Mouse (Mus musculus): ENCODE data around the gene Sac3d1. TPM values are rescaled to one million over a fixed set of nuclear protein-coding genes. Genes with fewer than 3 reads are reported as not detected.

Sac3d1 gene
- polyA plus RNA-seq, 1 experiment from 2014 or later = 41.6 TPM

Other genes starting within 250 kb of the Sac3d1 start
- 22.1 and 24.2 TPM in 2 replicates for gene Frmd8, start 243.4 kb downstream of the Sac3d1 start, polyA plus RNA-seq (2016; fragmentation: Nextera tagmentation; extraction: Ambion mirVana)
- gene Slc25a45, start 240.8 kb downstream of the Sac3d1 start, polyA plus RNA-seq (2016; fragmentation: Nextera tagmentation; extraction: Ambion mirVana) = 7.5 and 7.7 TPM in 2 replicates
- gene Tigd3, start 224.5 kb downstream of the Sac3d1 start, polyA plus RNA-seq (2016; fragmentation: Nextera tagmentation; extraction: Ambion mirVana) = 3.2 and 3.5 TPM in 2 replicates
- gene Dpf2, start 205.6 kb downstream of the Sac3d1 start, polyA plus RNA-seq (2016; fragmentation: Nextera tagmentation; extraction: Ambion mirVana) = 73.2 and 74.9 TPM in 2 replicates
- gene Cdc42ep2, start 193.8 kb downstream of the Sac3d1 start, polyA plus RNA-seq (2016; fragmentation: Nextera tagmentation; extraction: Ambion mirVana) = 3.4 and 3.6 TPM in 2 replicates
- 79.7 and 83.2 TPM in 2 replicates for gene Pola2, start 154.4 kb downstream of the Sac3d1 start, polyA plus RNA-seq (2016; fragmentation: Nextera tagmentation; extraction: Ambion mirVana)
- not detected in 2 replicates for gene Slc22a20, start 132.5 kb downstream of the Sac3d1 start, polyA plus RNA-seq (2016; fragmentation: Nextera tagmentation; extraction: Ambion mirVana)
- 37.7 and 38.5 TPM in 2 replicates for gene Capn1, start 102.8 kb downstream of the Sac3d1 start, polyA plus RNA-seq (2016; fragmentation: Nextera tagmentation; extraction: Ambion mirVana)
- 17.4 and 19.4 TPM in 2 replicates for gene Syvn1, start 72.1 kb downstream of the Sac3d1 start, polyA plus RNA-seq (2016; fragmentation: Nextera tagmentation; extraction: Ambion mirVana)
- gene Mrpl49, start 60.9 kb downstream of the Sac3d1 start, polyA plus RNA-seq (2016; fragmentation: Nextera tagmentation; extraction: Ambion mirVana) = 58.0 and 62.7 TPM in 2 replicates
- gene Fau, start 60.8 kb downstream of the Sac3d1 start, polyA plus RNA-seq (2016; fragmentation: Nextera tagmentation; extraction: Ambion mirVana) = 699 and 700 TPM in 2 replicates
- gene Znhit2, start 57.5 kb downstream of the Sac3d1 start, polyA plus RNA-seq (2016; fragmentation: Nextera tagmentation; extraction: Ambion mirVana) = 31.1 and 31.8 TPM in 2 replicates
- 30.0 and 31.4 TPM in 2 replicates for gene Tm7sf2, start 50.3 kb downstream of the Sac3d1 start, polyA plus RNA-seq (2016; fragmentation: Nextera tagmentation; extraction: Ambion mirVana)
- 35.8 and 39.9 TPM in 2 replicates for gene Vps51, start 41.4 kb downstream of the Sac3d1 start, polyA plus RNA-seq (2016; fragmentation: Nextera tagmentation; extraction: Ambion mirVana)
- gene Tmem262, start 38.6 kb downstream of the Sac3d1 start, polyA plus RNA-seq (2016; fragmentation: Nextera tagmentation; extraction: Ambion mirVana) = not detected in 2 replicates
- 0.37 and 1.4 TPM in 2 replicates for gene Gm28374, start 36.4 kb downstream of the Sac3d1 start, polyA plus RNA-seq (2016; fragmentation: Nextera tagmentation; extraction: Ambion mirVana)
- 26.6 and 28.5 TPM in 2 replicates for gene Zfpl1, start 33.7 kb downstream of the Sac3d1 start, polyA plus RNA-seq (2016; fragmentation: Nextera tagmentation; extraction: Ambion mirVana)
- gene Cdca5, start 33.7 kb downstream of the Sac3d1 start, polyA plus RNA-seq (2016; fragmentation: Nextera tagmentation; extraction: Ambion mirVana) = 36.2 and 42.2 TPM in 2 replicates
- gene AC131692.1, start 24.2 kb downstream of the Sac3d1 start, polyA plus RNA-seq (2016; fragmentation: Nextera tagmentation; extraction: Ambion mirVana) = 0.20 and 0.59 TPM in 2 replicates
- gene Naaladl1, start 12.9 kb downstream of the Sac3d1 start, polyA plus RNA-seq (2016; fragmentation: Nextera tagmentation; extraction: Ambion mirVana) = 2.6 and 2.8 TPM in 2 replicates
- gene Snx15, start 9.7 kb upstream of the Sac3d1 start, polyA plus RNA-seq (2016; fragmentation: Nextera tagmentation; extraction: Ambion mirVana) = 41.7 and 44.7 TPM in 2 replicates
- gene Batf2, start 22.3 kb upstream of the Sac3d1 start, polyA plus RNA-seq (2016; fragmentation: Nextera tagmentation; extraction: Ambion mirVana) = 0.10 and 0.15 TPM in 2 replicates
- gene Arl2, start 22.9 kb upstream of the Sac3d1 start, polyA plus RNA-seq (2016; fragmentation: Nextera tagmentation; extraction: Ambion mirVana) = 46.1 and 47.7 TPM in 2 replicates
- not detected in 2 replicates for gene Majin, start 65.7 kb upstream of the Sac3d1 start, polyA plus RNA-seq (2016; fragmentation: Nextera tagmentation; extraction: Ambion mirVana)
- not detected in 2 replicates for gene Gpha2, start 107.7 kb upstream of the Sac3d1 start, polyA plus RNA-seq (2016; fragmentation: Nextera tagmentation; extraction: Ambion mirVana)
- 6.4 TPM in 2 replicates for gene Ppp2r5b, start 117.2 kb upstream of the Sac3d1 start, polyA plus RNA-seq (2016; fragmentation: Nextera tagmentation; extraction: Ambion mirVana)
- 7.1 and 8.2 TPM in 2 replicates for gene Atg2a, start 123.0 kb upstream of the Sac3d1 start, polyA plus RNA-seq (2016; fragmentation: Nextera tagmentation; extraction: Ambion mirVana)
- gene Ehd1, start 158.1 kb upstream of the Sac3d1 start, polyA plus RNA-seq (2016; fragmentation: Nextera tagmentation; extraction: Ambion mirVana) = 85.4 and 91.9 TPM in 2 replicates
- gene Cdc42bpg, start 187.8 kb upstream of the Sac3d1 start, polyA plus RNA-seq (2016; fragmentation: Nextera tagmentation; extraction: Ambion mirVana) = 0.20 TPM in 2 replicates
- gene Men1, start 216.3 kb upstream of the Sac3d1 start, polyA plus RNA-seq (2016; fragmentation: Nextera tagmentation; extraction: Ambion mirVana) = 48.6 and 49.4 TPM in 2 replicates
- 9.2 and 9.3 TPM in 2 replicates for gene Map4k2, start 222.5 kb upstream of the Sac3d1 start, polyA plus RNA-seq (2016; fragmentation: Nextera tagmentation; extraction: Ambion mirVana)
- 115 and 119 TPM in 2 replicates for gene Sf1, start 245.0 kb upstream of the Sac3d1 start, polyA plus RNA-seq (2016; fragmentation: Nextera tagmentation; extraction: Ambion mirVana)

Data from liver, embryonic 12.5 days (tissue).